Mouse (Mus musculus) stomach, postnatal 0 days (tissue): ENCODE data around the gene Scamp1. TPM values are rescaled to one million over a fixed set of nuclear protein-coding genes. Genes with fewer than 3 reads are reported as not detected.

ENCODE experiments used
- ATAC-seq: fragments of 200-750 bp; cut with Nextera tagmentation; 2 replicates; pipeline ENCODE4 v1.8.0; 2017; ENCODE audit not compliant: low FRiP score, low TSS enrichment
- DNase-seq: peaks from one replicate; pipeline ENCODE4 v3.0.0-alpha.2; 2016; ENCODE audit warnings: low spot score
- H3K27ac ChIP-seq: fragments of 300-500 bp; sonication (generic); replicated peaks from 2 replicates; pipeline ENCODE4 v1.5.1; 2014; ENCODE audit warnings: mild to moderate bottlenecking, control low read depth
- H3K27me3 ChIP-seq: fragments of 300-500 bp; sonication (generic); 2 replicates; pipeline ENCODE4 v1.6.1; 2014; ENCODE audit warnings: low read length; ENCODE audit not compliant: control insufficient read depth, insufficient read depth
- H3K36me3 ChIP-seq: fragments of 300-500 bp; sonication (generic); 2 replicates; pipeline ENCODE4 v1.6.1; 2014; ENCODE audit warnings: low read length, mixed read lengths; ENCODE audit not compliant: control insufficient read depth, insufficient read depth
- H3K4me1 ChIP-seq: fragments of 300-500 bp; sonication (generic); replicated peaks from 2 replicates; pipeline ENCODE4 v1.6.1; 2014; ENCODE audit warnings: antibody characterized with exemption; ENCODE audit not compliant: control insufficient read depth, insufficient read depth
- H3K4me2 ChIP-seq: fragments of 300-500 bp; sonication (generic); replicated peaks from 2 replicates; pipeline ENCODE4 v1.6.1; 2014; ENCODE audit warnings: low read depth, mild to moderate bottlenecking, control low read depth, moderate library complexity
- H3K4me3 ChIP-seq: fragments of 300-500 bp; sonication (generic); 2 replicates; pipeline ENCODE4 v1.5.1; 2014; ENCODE audit warnings: low read depth, low read length, control low read depth
- H3K9ac ChIP-seq: fragments of 300-500 bp; sonication (generic); 2 replicates; pipeline ENCODE4 v1.6.1; 2014; ENCODE audit warnings: mild to moderate bottlenecking, low read length, control low read depth, mixed read lengths
- H3K9me3 ChIP-seq: fragments of 300-500 bp; sonication (generic); 2 replicates; pipeline ENCODE4 v1.6.1; 2016; ENCODE audit warnings: low read length; ENCODE audit not compliant: control insufficient read depth
- CTCF ChIP-seq: IDR thresholded peaks from 2 replicates; pipeline ENCODE4 v1.5.1; 2016; ENCODE audit warnings: antibody characterized with exemption, low read depth, mild to moderate bottlenecking, moderate library complexity
- EP300 ChIP-seq: optimal IDR thresholded peaks from 2 replicates; pipeline ENCODE3; 2016; ENCODE audit warnings: antibody characterized with exemption
- WGBS: fragments of 180-500 bp; shearing (Covaris S2); extraction: QIAGEN DNeasy Blood & Tissue Kit; methylation state at CpG from one replicate; pipeline ENCODE4 v1.1.7; 2014; 5-methylcytosine and 5-hydroxymethylcytosine counted together
- polyA plus RNA-seq: library from polyadenylated mRNA; unstranded; fragments of >200 nt; fragmentation: Nextera tagmentation; extraction: Ambion mirVana; gene quantifications from 2 replicates; pipeline ENCODE4 v1.2.1, GENCODE M21; 2015

Scamp1 gene
- polyA plus RNA-seq, 1 experiment from 2014 or later: 33.8 TPM

GRCm38 (mm10) chr13:94293911-94294310 is 8.3 kb upstream of the Scamp1 start:
- 72% methylated on average over 10 of the region's 10 CpGs for WGBS
- Histone ChIP-seq H3K9me3 (no peaks in the 10 kb centered on the region), H3K27me3 (no peaks in the 10 kb centered on the region), H3K9ac (no peak overlapping the region), H3K4me1 (no peaks in the 10 kb centered on the region), H3K4me3 (no peak overlapping the region), H3K36me3 (no peaks in the 10 kb centered on the region), H3K4me2 (no peak overlapping the region), H3K27ac (no peak overlapping the region)
- ATAC-seq (no peak), DNase-seq (no peak)
- no peak for TF ChIP-seq EP300
- no peak for TF ChIP-seq CTCF

DNA sequence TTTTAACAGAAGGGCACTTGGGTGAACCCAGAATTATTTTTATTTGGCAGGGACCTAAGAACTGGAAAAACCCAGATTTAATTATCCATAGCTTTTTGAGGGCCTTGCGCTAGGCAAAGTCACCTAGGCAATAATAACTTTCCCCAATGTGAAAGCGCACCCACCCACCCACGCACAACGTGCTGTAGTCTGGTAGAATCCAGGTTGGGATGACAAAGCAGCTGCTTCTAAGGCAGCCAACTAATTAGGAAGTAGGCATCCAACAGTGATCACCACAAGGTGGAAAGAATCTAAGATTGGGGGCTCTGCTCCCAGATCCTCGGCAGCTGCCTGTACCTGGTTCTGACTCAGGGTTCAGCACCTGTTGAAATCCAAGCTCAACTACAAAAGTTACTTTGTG is 538 bp upstream of the Scamp1 start:
- peak overlapping the region; percentile 89 for H3K4me2 ChIP-seq
- ATAC-seq: no peak
- no peak overlapping the region; the same call in 1 of the 2 replicates for H3K9ac ChIP-seq
- peak overlapping the region; percentile 90; the same call in 1 of the 2 replicates for H3K27ac ChIP-seq
- peak; percentile 28 for DNase-seq
- no peaks in the 10 kb centered on the region; the same call in 1 of the 2 replicates for H3K4me1 ChIP-seq
- 41% methylated on average over 5 of the region's 5 CpGs for WGBS
- H3K36me3 ChIP-seq: no peaks in the 10 kb centered on the region
- TF ChIP-seq CTCF (no peak), EP300 (no peak)
- H3K9me3 ChIP-seq: no peaks in the 10 kb centered on the region
- peak overlapping the region; percentile 95; the same call in 1 of the 2 replicates for H3K4me3 ChIP-seq
- H3K27me3 ChIP-seq: no peaks in the 10 kb centered on the region

DNA sequence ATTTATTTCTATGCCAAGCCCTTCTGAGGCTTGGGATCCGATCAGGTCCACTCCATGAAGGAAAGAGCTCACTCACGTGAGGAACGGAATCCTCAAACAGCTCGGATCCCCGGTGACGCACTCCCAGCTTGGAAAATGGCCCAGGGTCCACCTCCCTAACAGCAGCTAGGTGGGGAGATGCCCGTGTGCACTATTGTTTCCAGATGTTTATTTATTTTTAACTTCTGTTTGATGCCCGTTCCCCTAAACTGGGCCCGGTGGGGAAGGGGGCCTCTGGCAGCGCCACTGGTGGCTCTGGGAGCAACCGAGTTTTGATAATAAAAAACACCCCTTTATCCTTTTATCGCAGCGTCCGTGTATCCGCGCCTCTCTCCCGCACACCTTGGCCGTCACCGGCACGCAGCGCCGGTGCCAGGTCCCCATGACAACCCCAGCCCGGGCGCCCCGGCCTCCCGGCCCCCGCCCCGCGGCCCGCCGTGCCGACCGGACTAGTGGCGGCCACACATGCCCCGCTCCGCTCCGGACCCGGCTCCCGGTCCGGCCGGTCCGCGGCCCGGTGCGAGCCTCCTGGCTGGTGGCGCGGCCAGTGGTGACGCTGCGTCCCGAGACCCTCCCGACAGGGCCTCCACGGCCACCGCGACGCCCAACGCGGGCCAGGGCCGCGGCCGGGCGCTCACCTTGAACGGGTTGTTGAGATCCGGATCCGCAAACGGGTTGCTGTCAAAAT is 951 bp downstream of the Scamp1 start:
- Histone ChIP-seq H3K9me3 (no peaks in the 10 kb centered on the region), H3K27me3 (no peaks in the 10 kb centered on the region), H3K9ac (peak overlapping the region; percentile 96), H3K27ac (peak overlapping the region; percentile 90), H3K4me3 (peak overlapping the region; percentile 95), H3K4me1 (no peaks in the 10 kb centered on the region; the same call in 1 of the 2 replicates), H3K36me3 (no peaks in the 10 kb centered on the region), H3K4me2 (peak overlapping the region; percentile 89)
- under 1% methylated on average over 64 of the region's 65 CpGs for WGBS
- TF ChIP-seq CTCF (no peak), EP300 (no peak)
- no peak; the same call in 1 of the 2 replicates for ATAC-seq
- peak; percentile 58 for DNase-seq

GRCm38 (mm10) chr13:94279420-94279819 is 6.2 kb downstream of the Scamp1 start:
- WGBS: 42% methylated on average over 5 of the region's 5 CpGs
- ATAC-seq: no peak
- Histone ChIP-seq H3K9me3 (no peaks in the 10 kb centered on the region), H3K9ac (no peak overlapping the region), H3K27me3 (no peaks in the 10 kb centered on the region), H3K4me1 (no peaks in the 10 kb centered on the region; the same call in 1 of the 2 replicates), H3K36me3 (no peaks in the 10 kb centered on the region), H3K4me3 (no peak overlapping the region), H3K4me2 (no peak overlapping the region), H3K27ac (no peak overlapping the region)
- DNase-seq: no peak
- TF ChIP-seq CTCF: no peak
- no peak for TF ChIP-seq EP300

DNA sequence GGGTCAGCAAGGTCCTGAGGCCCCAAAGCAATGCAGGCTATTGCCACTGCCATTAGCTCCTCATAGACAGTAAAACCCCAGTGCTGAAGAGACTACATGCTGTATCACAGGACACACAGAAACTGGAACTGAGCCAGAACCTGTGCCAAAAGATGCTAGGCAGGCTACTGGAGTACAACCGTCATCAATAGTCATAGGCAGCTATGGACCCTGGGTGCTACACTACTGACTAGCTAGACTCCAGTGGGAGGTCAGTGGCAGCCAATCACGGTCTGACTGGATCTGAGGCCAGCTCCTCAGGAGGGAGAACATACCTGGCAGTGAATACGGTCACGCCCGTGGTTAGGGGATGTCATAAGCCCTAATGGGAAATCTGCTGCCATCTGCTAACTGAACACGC is 14.4 kb downstream of the Scamp1 start:
- TF ChIP-seq CTCF (no peak), EP300 (no peak)
- H3K9ac ChIP-seq: no peak overlapping the region
- H3K4me2 ChIP-seq: no peak overlapping the region
- ATAC-seq: 0 out of 2 replicates have a peak, but pooled peaks have one; percentile 35
- H3K27ac ChIP-seq: no peak overlapping the region
- no peak overlapping the region for H3K4me3 ChIP-seq
- no peak for DNase-seq
- no peaks in the 10 kb centered on the region for H3K36me3 ChIP-seq
- no peaks in the 10 kb centered on the region for H3K9me3 ChIP-seq
- no peaks in the 10 kb centered on the region for H3K27me3 ChIP-seq
- WGBS: 87% methylated on average over 6 of the region's 6 CpGs
- no peaks in the 10 kb centered on the region for H3K4me1 ChIP-seq

DNA sequence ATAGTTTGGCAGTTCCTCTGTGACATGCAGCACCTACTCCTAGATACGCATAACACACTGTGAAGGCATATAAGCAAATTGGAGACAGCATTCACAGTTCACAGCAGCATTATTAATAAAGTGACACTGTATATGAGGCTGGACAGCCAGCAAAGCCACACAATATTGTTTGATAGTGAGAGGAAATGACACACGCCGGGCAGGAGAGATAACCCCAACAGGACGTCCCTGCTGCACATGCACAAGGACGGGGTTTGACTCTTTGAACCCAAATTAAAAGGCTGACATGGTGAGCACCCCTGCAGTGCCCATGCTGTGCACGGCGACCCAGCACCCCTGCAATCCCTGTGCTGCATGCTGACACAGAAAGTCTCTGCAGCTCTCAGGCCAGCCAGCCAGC is 17.5 kb downstream of the Scamp1 start:
- no peaks in the 10 kb centered on the region for H3K9me3 ChIP-seq
- WGBS: 57% methylated on average over 7 of the region's 7 CpGs
- H3K9ac ChIP-seq: no peak overlapping the region
- no peaks in the 10 kb centered on the region for H3K27me3 ChIP-seq
- no peak for DNase-seq
- no peak overlapping the region for H3K27ac ChIP-seq
- H3K4me2 ChIP-seq: no peak overlapping the region
- H3K36me3 ChIP-seq: no peaks in the 10 kb centered on the region
- ATAC-seq: no peak
- H3K4me3 ChIP-seq: no peak overlapping the region
- H3K4me1 ChIP-seq: no peaks in the 10 kb centered on the region
- TF ChIP-seq EP300 (no peak), CTCF (no peak)
